Mouse (Mus musculus) Muller cell, postnatal 12 days (primary cell): ENCODE data around the gene Bdkrb1.

Source experiments
- DNase-seq: peaks from one replicate; pipeline ENCODE4 v3.0.0-alpha.2; 2015; ENCODE audit errors: inconsistent ontology term

Gene Bdkrb1

DNA sequence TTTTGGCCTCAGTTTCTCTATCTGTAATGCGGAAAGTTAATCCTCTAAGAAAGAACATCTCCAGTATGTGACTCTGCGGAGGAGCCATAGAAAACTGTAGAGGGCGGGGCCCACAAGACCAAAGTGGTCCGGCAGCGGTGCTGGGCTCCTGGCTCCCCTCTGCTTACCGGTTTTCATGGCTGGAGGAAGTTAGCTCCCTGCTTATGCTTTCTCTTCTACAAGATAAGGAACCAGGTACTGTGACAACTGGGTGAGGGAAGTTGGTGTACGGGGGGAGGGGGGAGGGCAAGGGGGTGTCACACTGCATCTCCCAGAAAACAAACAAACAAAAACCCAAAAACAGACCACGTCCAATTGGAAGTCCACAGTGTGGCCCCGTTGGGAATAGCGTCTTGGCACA, 4.4 kb upstream of the Bdkrb1 start:
- DNase-seq: no peak

DNA sequence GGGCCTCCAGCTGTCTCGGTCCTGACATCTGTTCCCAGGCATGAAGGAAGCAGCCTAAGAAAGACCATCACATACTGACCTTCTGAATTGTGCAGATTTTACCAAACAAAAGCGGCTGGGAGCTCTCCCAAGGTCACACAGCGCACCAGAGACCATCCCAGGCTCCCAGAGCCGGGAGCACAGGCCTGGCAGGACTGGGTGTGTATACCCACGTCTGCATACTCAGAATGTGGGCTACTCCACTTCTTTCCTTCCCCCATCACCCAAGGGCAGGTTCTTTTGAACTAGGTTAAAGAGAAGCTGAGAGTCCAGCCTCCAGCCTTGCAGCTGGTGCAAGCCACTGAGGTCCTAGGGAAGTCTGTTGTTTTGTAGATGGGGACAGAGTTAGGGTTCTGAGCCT, 3.8 kb upstream of the Bdkrb1 start:
- no peak for DNase-seq

DNA sequence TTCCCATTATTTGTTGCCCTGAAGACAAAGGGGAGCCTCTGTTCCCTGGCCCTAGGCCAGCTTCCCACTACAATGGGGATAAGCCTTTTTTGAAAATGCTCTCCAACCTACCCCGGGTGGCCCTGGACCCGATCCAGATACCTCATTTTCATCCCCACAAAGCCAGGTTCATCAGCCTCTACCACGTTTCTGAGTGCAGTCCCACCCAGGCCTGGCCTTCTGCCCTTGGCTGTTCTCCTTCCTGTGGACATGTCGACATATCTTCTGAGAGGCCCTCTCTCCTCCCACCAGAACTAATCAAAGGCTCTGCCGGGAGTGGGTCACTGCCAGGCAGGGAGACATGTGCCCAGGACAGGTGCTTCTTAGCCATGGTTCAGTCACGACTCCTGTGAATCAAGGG, 1.3 kb upstream of the Bdkrb1 start:
- DNase-seq: peak; percentile 86

DNA sequence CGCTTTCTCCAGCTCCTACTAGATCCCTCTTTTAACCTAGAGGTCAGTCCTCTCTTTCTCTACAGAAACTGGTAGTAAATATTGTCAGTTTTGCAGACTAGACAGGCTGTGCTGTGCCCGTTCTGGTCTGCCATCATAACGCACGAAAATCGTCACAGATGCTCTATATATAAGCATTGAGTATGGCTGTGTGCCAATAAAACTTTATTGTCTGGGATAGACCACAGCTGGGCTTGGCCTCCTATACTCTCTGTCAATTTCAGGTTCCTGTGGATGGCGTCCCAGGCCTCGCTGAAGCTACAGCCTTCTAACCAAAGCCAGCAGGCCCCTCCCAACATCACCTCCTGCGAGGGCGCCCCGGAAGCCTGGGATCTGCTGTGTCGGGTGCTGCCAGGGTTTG, 1.0 kb downstream of the Bdkrb1 start:
- no peak for DNase-seq

DNA sequence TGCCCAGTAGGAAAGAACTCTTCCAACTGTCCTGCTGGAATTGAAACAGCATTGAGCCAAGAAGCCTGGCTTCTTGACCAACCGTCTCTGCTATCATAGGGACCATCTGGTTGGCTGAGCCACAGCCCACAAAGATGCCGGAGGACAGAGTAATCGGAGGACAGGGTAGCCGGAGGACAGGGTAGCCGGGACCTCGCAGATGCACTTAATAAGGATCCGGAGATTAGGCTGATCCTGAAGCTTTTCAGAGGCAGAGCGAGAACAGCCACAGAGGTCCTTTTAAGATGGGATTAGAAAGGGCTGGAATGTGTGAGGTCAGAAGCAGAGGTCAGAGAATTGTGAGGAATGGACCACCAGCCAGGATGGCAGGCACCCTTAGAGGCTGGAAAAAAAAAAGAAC, 2.3 kb downstream of the Bdkrb1 start:
- peak; percentile 19 for DNase-seq

DNA sequence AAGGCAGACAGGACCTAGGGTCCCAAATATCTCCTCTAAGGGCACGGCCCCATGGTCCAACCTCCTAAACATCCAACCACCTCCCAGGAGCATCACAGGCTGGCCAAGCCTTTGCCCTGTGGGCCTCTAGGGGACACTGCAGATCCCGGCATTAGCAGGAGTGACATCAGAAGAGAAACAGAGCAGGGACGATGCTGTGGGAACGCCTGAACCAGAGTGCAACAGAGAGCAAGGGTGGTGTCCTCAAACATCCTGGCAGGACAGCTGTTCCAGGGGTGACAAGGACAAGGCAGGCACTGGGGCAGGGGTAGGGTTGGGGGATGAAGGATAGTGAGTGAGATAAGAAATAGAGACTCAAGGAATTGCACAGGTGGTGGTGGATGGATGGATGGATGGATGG, 4.0 kb downstream of the Bdkrb1 start:
- DNase-seq: no peak

DNA sequence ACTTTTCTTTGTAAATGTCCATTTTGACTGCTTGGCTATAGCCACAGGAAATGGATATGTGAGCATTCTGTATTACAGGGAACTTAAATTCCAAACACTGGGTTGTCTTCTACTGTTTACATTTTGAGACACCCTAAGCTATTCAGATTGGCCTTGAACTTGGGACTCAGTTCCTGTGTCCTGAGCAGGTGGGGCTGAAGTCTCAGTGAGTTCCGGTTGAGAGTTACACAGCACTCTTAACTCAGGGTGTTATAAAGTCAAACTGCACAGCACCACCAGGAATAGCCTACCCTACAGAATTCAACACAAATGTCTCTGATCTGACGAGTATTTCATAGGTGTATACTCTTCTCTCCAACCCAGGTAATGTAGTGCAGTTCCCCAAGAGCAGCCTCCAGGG, 8.2 kb downstream of the Bdkrb1 start:
- no peak for DNase-seq

DNA sequence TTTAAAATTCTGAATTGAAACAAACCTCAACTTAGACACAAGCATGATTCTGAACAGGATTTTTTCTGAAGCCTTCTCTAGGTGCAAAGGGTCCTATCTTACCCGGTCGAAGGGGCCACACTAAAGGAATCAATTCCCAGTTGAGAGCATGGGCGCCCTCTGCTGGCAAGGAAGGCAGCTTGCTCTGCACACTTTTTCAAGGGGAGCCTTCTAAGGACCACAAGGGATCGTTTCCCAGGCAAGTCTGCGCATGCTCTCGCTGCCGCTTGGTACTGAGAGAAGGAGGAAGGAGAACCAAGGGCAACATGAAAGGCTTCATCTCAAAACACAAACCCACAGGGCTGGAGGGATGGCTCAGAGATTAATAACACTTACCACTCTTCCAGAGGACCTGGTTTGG, 8.9 kb downstream of the Bdkrb1 start:
- DNase-seq: peak; percentile 38

DNA sequence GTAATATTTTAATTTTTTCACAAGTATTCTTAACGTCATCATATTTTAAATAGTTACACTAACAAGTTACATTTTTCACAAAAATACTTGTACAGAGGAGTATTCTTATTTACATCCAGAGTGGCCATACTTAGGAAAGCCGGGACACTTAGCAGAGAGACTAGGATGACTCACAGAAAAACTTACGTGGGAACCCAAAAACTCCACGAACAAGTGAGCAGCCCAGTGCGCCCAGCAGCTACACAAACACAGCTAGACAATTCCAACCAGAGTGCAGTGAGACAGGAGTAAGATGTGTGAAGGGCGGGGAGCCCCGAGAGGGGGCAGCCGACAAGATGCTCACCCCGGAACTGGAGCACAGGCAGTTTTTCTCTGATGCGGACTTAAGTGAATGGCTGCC, 10.7 kb downstream of the Bdkrb1 start:
- DNase-seq: no peak

DNA sequence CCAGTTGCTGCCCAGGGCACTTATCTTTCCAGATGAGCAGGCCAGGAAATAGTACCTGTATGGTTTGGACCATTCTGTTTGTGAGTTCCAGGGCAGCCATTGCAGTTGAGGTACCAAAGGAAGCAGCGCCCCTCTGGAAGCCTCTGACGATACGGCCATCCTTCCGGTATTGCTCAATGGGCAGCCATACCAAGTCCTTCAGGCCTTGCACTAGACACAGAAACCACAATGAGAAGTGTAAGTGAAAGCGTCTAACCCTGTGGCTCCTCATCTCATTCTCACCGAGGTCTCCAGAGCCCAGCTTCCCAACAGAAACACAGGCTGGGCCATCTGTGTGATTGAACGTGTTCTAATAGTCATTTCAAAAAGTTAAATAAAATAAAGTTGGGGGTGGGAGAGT, 19.2 kb downstream of the Bdkrb1 start:
- DNase-seq: no peak

DNA sequence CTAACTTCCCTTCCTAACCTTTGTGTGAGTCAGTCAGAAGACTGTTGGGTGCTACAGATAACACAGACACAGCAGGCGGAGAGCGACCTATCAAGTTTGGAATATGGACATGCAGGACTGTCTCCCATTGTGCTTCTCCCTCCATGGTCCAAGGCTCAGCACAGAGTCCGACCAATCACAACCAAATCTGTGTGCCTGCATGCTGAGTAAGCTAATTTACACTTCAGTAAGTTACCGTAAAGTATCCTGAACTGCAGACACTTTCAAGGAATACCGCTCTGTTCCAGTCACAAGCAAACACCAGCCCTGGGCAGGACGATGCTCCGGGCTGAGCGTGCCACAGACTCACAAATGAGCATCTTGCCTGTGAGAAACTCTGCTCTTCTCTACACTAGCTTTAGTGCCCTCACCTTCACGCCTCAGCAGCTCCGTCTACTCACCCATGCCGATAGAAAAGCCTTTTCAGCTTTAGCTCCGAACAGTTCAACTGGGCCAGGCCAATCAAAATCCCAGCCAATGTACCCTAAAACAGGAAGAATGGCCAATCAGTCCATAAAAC, 20.2 kb downstream of the Bdkrb1 start:
- peak; percentile 8 for DNase-seq

DNA sequence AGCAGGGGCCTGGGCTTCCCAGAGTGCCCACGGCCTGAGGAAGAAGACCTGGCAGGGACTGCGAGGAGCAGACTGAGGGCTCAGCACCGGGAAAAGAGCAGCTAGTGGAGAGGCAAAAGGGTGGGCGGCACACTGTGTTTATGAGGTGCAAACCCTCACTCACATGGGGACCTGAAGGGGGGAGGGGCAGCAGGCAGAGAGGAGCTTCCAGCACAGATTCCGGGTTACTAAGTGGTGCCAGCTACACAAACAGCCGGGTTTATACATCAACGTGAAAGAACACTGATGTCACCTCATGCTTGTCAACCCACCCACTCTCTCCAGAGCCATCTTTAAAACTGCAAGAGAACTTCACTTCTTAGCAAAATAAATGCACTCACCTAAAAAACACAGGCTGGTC, 22.9 kb downstream of the Bdkrb1 start:
- no peak for DNase-seq

DNA sequence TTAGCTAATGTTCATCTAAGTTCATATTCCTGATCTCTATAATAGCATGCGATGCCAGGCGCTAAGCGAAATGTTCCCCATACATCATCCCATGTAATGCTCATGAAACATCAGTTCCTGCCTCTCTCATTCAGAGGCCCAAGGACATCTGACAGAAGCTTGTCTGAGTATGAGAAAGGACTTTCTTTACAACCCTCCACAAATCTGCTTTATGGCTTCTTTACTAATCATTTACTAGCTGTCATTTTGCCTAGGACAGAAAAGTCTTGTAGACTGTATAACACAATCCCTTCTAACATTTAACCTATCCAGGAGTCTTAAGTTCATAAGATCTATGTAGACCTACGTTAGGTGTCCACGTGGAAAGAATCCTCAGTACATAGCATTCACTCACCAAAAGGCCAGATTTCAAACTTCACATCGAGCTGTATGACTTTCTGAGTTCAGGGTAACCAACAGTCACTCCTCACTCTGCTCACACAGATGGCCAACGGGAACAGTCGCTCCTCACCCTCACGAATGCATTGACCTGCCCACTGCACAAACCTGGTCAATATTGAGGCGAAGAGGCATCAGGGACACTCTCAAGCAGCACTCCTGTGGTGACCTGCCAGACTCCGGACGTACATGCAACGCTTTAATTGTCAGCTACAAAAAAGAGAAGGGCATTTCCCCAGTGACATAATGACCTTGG, 31.6 kb downstream of the Bdkrb1 start:
- DNase-seq: no peak

DNA sequence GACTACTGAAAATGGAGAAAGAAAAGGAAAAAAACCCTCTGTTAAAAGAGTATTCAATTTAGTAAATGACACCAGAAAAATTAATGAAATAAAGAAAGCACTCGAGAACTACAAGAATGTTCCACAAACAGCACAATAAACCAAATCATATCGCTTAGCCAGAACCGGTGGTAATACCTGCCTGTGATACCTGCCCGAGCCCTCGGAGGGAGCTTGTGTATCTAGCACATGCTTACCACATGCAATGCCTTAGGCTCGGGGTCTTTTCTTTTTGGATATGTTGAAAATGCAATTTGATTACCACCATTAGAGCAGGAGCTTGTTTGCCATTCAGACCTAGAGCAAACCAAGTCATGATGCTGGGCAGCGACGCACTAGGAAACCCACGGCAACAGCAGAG, 33.7 kb downstream of the Bdkrb1 start:
- no peak for DNase-seq

DNA sequence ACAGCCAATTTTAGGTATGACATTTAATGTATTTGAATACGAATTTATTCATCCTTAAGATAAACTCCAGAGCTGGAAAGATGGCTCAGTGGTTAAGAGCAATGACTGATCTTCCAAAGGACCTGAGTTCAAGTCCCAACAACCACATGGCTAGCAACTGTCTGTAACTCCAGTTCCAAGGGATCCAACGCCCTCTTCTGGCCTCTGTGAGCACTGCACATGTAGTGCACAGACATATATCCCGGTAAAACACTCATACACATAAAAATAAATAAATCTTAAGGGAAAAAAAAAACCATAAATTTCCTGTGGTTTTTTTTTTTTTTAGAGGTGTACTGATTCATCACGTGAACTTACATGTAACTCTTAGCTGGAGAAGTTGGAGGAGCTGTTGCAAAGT, 34.7 kb downstream of the Bdkrb1 start:
- DNase-seq: no peak

DNA sequence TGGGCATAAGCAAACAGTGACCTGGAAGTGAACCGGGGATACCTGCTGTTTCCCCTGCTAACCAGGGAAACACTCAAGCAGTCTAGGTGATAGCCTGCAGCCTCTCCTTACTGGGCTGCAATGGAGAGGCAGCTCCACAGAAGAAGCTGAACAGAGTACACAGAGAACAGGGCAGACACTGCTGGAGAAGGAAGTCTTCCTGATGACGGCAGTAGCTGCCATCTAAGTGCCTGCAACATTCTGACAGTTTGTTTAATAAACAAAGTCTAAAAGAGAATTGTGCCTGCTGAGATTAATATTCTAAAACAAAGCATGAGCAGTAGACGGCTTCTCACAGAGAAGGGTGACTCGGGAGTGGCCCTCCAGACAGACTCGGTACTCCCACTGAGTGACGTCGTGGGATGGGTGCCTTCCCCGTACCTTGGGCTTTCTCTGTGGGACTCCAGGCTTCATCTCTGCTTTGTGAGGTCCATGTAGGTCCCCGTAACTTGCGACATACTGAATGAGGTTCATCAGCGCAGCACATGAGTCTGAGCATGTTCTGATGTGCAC, 40.0 kb downstream of the Bdkrb1 start:
- DNase-seq: no peak
